Mouse (Mus musculus) limb, embryonic 10.5 days (tissue): ENCODE data around the gene Bzw2. TPM values are rescaled to one million over a fixed set of nuclear protein-coding genes. Genes with fewer than 3 reads are reported as not detected.

Experiments used
- DNase-seq: peaks from one replicate; pipeline ENCODE4 v3.0.0-alpha.2; 2017; ENCODE audit warnings: low spot score
- H3K27ac ChIP-seq: fragments of 300-500 bp; sonication (generic); 2 replicates; pipeline ENCODE4 v1.5.1; 2016; ENCODE audit warnings: mild to moderate bottlenecking
- H3K27me3 ChIP-seq: fragments of 300-500 bp; sonication (generic); 2 replicates; pipeline ENCODE4 v1.6.1; 2016; ENCODE audit warnings: low read depth, mild to moderate bottlenecking; ENCODE audit not compliant: poor library complexity, severe bottlenecking
- H3K36me3 ChIP-seq: fragments of 300-500 bp; sonication (generic); 2 replicates; pipeline ENCODE4 v1.6.1; 2016; ENCODE audit warnings: mild to moderate bottlenecking, moderate library complexity
- H3K4me1 ChIP-seq: fragments of 300-500 bp; sonication (generic); 2 replicates; pipeline ENCODE4 v1.6.1; 2016
- H3K4me3 ChIP-seq: fragments of 300-500 bp; sonication (generic); 2 replicates; pipeline ENCODE4 v1.5.1; 2016; ENCODE audit warnings: mild to moderate bottlenecking, moderate library complexity
- H3K9me3 ChIP-seq: fragments of 300-500 bp; sonication (generic); replicated peaks from 2 replicates; pipeline ENCODE4 v1.6.1; 2016; ENCODE audit warnings: mild to moderate bottlenecking
- WGBS: fragments of 180-500 bp; shearing (Covaris S2); methylation state at CpG from one replicate; pipeline ENCODE4 v1.1.7; 2016; 5-methylcytosine and 5-hydroxymethylcytosine counted together
- polyA plus RNA-seq: library from polyadenylated mRNA; unstranded; fragments of >200 nt; fragmentation: Nextera tagmentation; extraction: Ambion mirVana; gene quantifications from 2 replicates; pipeline ENCODE4 v1.2.1, GENCODE M21; 2016

Gene Bzw2
- polyA plus RNA-seq, 1 experiment from 2014 or later = 293 TPM

- Histone ChIP-seq H3K9me3 (no peaks in the 10 kb centered on the region), H3K36me3 (peaks cover 62% of the 10 kb centered on the region), H3K27ac (no peak overlapping the region), H3K27me3 (no peaks in the 10 kb centered on the region), H3K4me3 (no peak overlapping the region), H3K4me1 (no peaks in the 10 kb centered on the region)
- DNase-seq = no peak
- 97% methylated on average over 10 of the region's 10 CpGs for WGBS
These were observed 65.9 kb downstream of the Bzw2 start for GRCm38 (mm10) chr12:36091964-36092363.

DNA sequence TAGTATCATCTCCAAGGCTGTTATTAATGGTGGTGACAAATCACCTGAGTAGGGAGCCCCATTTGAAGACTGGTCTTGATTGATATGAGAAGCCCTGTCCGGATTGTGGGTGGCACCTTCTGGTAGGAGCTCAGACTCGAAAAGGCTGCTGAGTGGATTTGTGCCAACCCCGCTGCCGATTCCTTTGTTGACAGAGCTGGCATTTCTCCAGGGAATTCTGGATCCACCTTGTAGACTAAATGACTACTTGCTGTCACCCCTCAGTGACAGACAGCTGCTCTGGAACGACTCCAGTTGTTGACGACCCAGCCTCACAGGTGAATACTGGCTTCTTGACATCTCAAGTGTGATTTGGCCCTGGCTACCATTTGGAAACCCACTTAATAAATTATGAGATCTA is 68.7 kb downstream of the Bzw2 start:
- H3K27ac ChIP-seq = no peak overlapping the region
- peaks cover 38% of the 10 kb centered on the region for H3K36me3 ChIP-seq
- WGBS = 90% methylated on average over 6 of the region's 6 CpGs
- no peaks in the 10 kb centered on the region for H3K27me3 ChIP-seq
- no peak overlapping the region for H3K4me3 ChIP-seq
- DNase-seq = no peak
- H3K9me3 ChIP-seq = no peaks in the 10 kb centered on the region
- H3K4me1 ChIP-seq = no peaks in the 10 kb centered on the region

DNA sequence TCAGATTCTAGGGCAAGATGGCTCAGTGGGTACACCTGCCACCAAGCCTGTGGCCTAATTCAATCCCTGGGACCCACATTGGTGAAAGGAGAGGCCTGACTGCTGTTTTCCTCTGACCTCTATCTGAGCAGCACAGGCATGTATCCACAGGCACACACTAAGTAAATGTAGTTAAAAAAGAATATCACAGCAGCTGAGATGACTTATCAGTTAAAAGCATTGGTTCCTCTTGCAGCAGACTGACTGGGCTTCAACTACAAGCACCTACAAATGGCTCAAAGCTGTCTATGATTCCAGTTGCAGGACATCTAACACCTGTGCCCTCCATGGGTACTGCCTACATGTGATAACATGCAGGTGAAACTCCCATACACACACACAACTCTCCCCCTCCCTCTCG is 69.1 kb downstream of the Bzw2 start:
- 91% methylated on average over 1 of the region's 1 CpGs for WGBS
- no peaks in the 10 kb centered on the region for H3K9me3 ChIP-seq
- no peak for DNase-seq
- H3K27me3 ChIP-seq = no peaks in the 10 kb centered on the region
- H3K4me1 ChIP-seq = no peaks in the 10 kb centered on the region
- no peak overlapping the region for H3K4me3 ChIP-seq
- H3K27ac ChIP-seq = no peak overlapping the region
- H3K36me3 ChIP-seq = peaks cover 36% of the 10 kb centered on the region

- Histone ChIP-seq H3K27me3 (no peaks in the 10 kb centered on the region), H3K36me3 (0 out of 2 replicates have a peak, but pooled peaks cover 3% of the 10 kb centered on the region), H3K4me3 (no peak overlapping the region), H3K4me1 (no peaks in the 10 kb centered on the region), H3K9me3 (no peaks in the 10 kb centered on the region), H3K27ac (no peak overlapping the region)
- no peak for DNase-seq
- WGBS = 96% methylated on average over 2 of the region's 2 CpGs
These were observed 72.5 kb downstream of the Bzw2 start for GRCm38 (mm10) chr12:36085380-36085779.

GRCm38 (mm10) chr12:36078101-36078899 is 79.6 kb downstream of the Bzw2 start:
- 68% methylated on average over 4 of the region's 4 CpGs for WGBS
- H3K27me3 ChIP-seq = no peaks in the 10 kb centered on the region

DNA sequence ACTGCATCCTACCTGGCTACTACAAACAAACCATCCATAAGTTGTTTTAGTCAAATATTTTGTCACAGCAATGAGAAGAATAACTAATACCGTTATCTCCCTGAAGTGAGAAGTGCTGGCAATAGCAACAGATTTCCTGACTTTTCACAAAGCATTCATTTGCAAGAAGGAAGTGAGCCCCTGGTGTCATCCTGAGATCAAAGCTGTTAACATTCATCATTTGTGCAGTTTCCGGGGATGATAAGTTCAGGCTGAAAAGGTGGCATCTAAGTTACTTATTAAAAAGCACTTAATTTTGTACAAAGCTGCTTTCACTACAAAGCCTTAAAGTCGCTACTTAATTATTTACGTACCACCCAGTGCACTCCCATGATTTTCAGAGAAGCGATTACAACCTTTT is 85.0 kb downstream of the Bzw2 start:
- H3K4me1 ChIP-seq = peaks cover 19% of the 10 kb centered on the region
- H3K27me3 ChIP-seq = no peaks in the 10 kb centered on the region
- DNase-seq = no peak
- 4% methylated on average over 5 of the region's 5 CpGs for WGBS
- H3K36me3 ChIP-seq = no peaks in the 10 kb centered on the region
- no peaks in the 10 kb centered on the region for H3K9me3 ChIP-seq
- no peak overlapping the region for H3K27ac ChIP-seq
- no peak overlapping the region for H3K4me3 ChIP-seq

More at GRCm38 (mm10) chr12:36078101-36078899, 79.6 kb downstream of the Bzw2 start:
- Histone ChIP-seq H3K9me3 (no peaks in the 10 kb centered on the region), H3K36me3 (no peaks in the 10 kb centered on the region), H3K4me1 (peaks cover 5% of the 10 kb centered on the region), H3K4me3 (no peak overlapping the region), H3K27ac (no peak overlapping the region)
- DNase-seq = no peak

GRCm38 (mm10) chr12:36070231-36070630 is 87.6 kb downstream of the Bzw2 start:
- Histone ChIP-seq H3K4me3 (no peak overlapping the region), H3K9me3 (no peaks in the 10 kb centered on the region), H3K4me1 (peaks cover 19% of the 10 kb centered on the region), H3K36me3 (no peaks in the 10 kb centered on the region), H3K27ac (no peak overlapping the region), H3K27me3 (no peaks in the 10 kb centered on the region)
- 89% methylated on average over 4 of the region's 4 CpGs for WGBS
- DNase-seq = no peak

GRCm38 (mm10) chr12:36067538-36067937 is 90.3 kb downstream of the Bzw2 start:
- H3K9me3 ChIP-seq = no peaks in the 10 kb centered on the region
- no peaks in the 10 kb centered on the region for H3K36me3 ChIP-seq
- no peak overlapping the region for H3K4me3 ChIP-seq
- no peak for DNase-seq
- H3K27ac ChIP-seq = no peak overlapping the region
- WGBS = 96% methylated on average over 2 of the region's 2 CpGs
- H3K4me1 ChIP-seq = peaks cover 7% of the 10 kb centered on the region
- H3K27me3 ChIP-seq = no peaks in the 10 kb centered on the region

- H3K36me3 ChIP-seq = no peaks in the 10 kb centered on the region
- WGBS = 87% methylated on average over 1 of the region's 1 CpGs
- no peaks in the 10 kb centered on the region for H3K4me1 ChIP-seq
- no peak for DNase-seq
- no peaks in the 10 kb centered on the region for H3K9me3 ChIP-seq
- no peak overlapping the region for H3K27ac ChIP-seq
- H3K4me3 ChIP-seq = no peak overlapping the region
- H3K27me3 ChIP-seq = no peaks in the 10 kb centered on the region
These were observed 92.0 kb downstream of the Bzw2 start for GRCm38 (mm10) chr12:36065911-36066310.

DNA sequence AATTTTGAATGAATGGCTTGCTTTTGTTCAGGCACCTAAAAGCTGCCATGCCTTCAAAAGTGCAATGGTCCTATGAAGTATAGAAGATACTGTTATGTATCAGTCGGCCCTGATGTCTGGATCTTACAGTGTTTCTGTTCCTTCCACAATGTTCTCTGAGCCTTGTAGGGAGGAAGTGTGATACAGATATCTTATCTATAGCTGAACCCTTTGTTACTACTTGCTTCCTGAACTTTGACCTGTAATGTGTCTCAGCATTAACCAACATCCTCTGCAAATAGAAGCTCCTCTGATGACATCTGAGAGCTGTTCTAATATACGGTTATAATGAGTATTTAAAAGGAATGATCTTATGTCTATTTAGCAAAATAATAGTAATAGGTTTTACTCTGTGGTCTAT is 100.2 kb downstream of the Bzw2 start:
- WGBS = 84% methylated on average over 2 of the region's 2 CpGs
- Histone ChIP-seq H3K4me1 (no peaks in the 10 kb centered on the region), H3K27ac (no peak overlapping the region), H3K27me3 (no peaks in the 10 kb centered on the region), H3K36me3 (no peaks in the 10 kb centered on the region), H3K4me3 (no peak overlapping the region), H3K9me3 (no peaks in the 10 kb centered on the region)
- DNase-seq = no peak

GRCm38 (mm10) chr12:36050276-36050675 is 107.6 kb downstream of the Bzw2 start:
- Histone ChIP-seq H3K36me3 (no peaks in the 10 kb centered on the region), H3K27ac (no peak overlapping the region), H3K4me3 (no peak overlapping the region), H3K4me1 (peaks cover 13% of the 10 kb centered on the region), H3K27me3 (no peaks in the 10 kb centered on the region), H3K9me3 (no peaks in the 10 kb centered on the region)
- WGBS = 86% methylated on average over 1 of the region's 1 CpGs
- no peak for DNase-seq

GRCm38 (mm10) chr12:36047593-36047992 is 110.3 kb downstream of the Bzw2 start:
- DNase-seq = no peak
- no peaks in the 10 kb centered on the region for H3K9me3 ChIP-seq
- no peak overlapping the region for H3K4me3 ChIP-seq
- H3K4me1 ChIP-seq = peaks cover 15% of the 10 kb centered on the region
- H3K27me3 ChIP-seq = no peaks in the 10 kb centered on the region
- 63% methylated on average over 2 of the region's 2 CpGs for WGBS
- no peaks in the 10 kb centered on the region for H3K36me3 ChIP-seq
- H3K27ac ChIP-seq = no peak overlapping the region

DNA sequence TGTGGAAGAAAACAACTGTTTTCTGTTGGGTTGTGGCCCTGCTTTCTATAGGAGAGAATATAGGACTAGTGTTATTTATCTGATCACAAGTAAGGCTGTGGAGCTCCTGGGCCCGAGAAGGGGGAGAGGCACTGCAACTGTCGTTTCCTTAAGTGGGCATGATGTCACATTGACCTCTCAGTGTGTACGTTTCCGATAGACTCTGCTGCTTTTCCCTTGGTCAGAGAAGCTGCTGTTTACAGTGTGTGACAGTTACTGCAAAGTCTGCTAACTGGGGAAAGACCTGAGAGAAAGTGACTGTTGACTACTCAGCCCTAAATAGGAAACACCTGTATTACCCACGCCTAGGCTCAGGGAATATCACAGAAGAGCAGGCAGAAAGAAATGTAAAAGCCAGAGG is 111.7 kb downstream of the Bzw2 start:
- no peak overlapping the region for H3K4me3 ChIP-seq
- H3K4me1 ChIP-seq = peaks cover 24% of the 10 kb centered on the region
- H3K36me3 ChIP-seq = no peaks in the 10 kb centered on the region
- no peaks in the 10 kb centered on the region for H3K27me3 ChIP-seq
- H3K9me3 ChIP-seq = no peaks in the 10 kb centered on the region
- no peak for DNase-seq
- WGBS = 33% methylated on average over 5 of the region's 5 CpGs
- no peak overlapping the region for H3K27ac ChIP-seq

GRCm38 (mm10) chr12:36044691-36045090 is 113.2 kb downstream of the Bzw2 start:
- no peak overlapping the region for H3K4me3 ChIP-seq
- H3K27ac ChIP-seq = no peak overlapping the region
- peaks cover 28% of the 10 kb centered on the region for H3K4me1 ChIP-seq
- 75% methylated on average over 2 of the region's 2 CpGs for WGBS
- no peaks in the 10 kb centered on the region for H3K27me3 ChIP-seq
- DNase-seq = no peak
- H3K36me3 ChIP-seq = no peaks in the 10 kb centered on the region
- no peaks in the 10 kb centered on the region for H3K9me3 ChIP-seq
